Mouse (Mus musculus) urinary bladder, postnatal 4 days (tissue): ENCODE data around the gene Cebpg.

Experiments
- DNase-seq, 2 experiments: peaks; one replicate each; pipeline ENCODE4 v3.0.0; 2021 to 2022; ENCODE audit warnings: low spot score in 2 of 2

The Cebpg gene

DNA sequence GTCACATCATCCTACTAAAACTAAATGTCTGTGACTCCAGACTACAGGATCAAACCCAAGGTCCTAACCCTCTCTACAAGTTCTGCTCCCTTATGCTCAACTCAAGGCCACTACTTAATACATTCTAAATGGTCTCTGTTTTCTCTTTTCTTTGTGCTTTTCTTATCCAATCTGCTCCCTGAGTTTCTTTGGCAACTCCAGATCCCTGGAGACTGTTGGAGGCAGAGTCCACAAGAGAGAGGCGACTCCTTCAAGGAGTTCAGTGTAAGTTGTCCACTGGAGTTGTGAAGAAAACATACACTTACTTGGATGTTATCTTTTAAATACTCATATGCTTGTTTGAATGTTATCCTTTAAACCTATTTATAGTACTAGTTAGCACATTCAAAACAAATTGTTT is 2.1 kb downstream of the Cebpg start:
- no peak for DNase-seq

DNA sequence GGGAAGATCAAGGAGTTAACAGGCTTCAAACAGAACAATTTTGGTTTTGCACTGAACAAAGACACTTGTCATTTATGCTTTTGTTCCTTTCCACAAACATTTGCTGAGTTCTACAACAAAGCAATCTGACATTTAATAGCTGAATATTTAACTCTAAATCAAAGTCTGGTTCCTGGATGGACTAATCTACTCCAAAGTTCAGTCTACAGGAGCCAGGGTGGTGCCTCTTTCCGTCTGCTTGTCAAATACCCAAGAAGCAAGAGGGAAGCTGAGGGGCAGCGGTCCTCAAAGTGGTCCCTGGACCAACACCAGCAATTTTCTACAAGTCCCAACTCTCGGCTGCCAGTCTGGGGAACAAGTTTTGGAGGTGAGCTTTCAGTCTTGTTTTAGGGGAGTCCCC is 3.2 kb downstream of the Cebpg start:
- DNase-seq: no peak

DNA sequence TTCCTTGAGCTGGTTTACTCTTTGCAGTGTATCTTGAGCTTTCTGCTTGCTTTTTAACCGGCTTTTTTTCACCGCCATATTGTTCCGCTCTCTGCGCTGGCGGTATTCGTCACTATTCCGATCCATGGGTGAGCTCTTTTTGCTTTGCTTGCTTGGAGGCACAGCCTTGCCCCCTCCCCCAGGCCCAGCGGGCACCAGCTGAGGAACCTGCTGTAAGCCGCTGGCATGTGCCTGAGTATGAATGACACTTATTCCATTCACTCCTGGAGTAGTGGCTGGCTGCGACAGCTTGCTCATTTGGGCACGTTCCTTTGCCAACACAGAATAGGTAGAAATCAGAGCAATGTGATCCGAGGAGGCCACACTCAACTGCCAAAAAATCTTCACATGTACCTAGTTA is 5.8 kb downstream of the Cebpg start:
- no peak for DNase-seq

DNA sequence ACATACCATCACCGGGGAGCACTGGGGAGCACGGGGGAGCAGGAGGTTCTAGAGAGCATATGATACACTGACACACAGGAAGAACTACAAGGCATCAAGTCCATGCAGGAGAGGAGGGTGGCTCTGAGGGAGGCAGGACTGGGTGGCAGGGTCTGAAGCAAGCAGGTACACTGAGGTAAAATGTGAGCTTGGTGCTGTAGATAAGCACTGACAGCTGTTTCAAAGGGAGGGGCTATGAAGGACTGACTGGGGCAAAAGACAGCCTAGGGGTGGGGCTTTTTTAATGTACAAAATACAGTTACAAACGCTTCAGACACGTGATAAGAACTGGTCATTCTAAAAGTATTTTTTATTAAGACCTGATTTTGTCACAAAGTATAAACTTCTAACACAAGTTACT is 10.3 kb downstream of the Cebpg start:
- no peak for DNase-seq

GRCm38 (mm10) chr7:35044719-35045118 is 11.7 kb downstream of the Cebpg start:
- DNase-seq: no peak

DNA sequence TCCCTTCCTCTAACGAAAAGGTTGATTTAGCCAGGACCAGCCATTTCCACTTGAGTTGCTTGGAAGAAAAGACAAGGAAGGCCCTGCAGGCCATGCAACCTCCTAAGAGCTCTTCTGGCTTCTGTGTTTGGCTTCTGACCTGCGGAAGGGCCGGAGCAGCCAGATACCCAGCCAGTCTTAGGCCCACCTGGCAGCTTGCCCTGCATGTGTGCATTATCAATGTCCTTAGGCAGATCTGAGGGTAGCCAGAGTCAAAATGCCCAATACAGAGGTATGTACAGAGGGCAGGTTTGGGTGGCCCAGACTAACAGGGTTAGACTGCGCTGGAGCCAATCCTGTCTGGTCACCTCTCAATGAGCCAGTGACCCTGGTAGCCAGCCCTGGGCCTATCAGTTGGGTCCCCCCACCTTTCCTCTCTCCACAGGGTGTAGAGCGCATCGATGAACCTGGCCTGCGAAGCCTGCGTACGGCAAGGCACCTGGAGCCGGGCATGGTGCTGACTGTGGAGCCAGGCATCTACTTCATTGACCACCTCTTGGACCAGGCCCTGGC is 13.0 kb downstream of the Cebpg start:
- DNase-seq: peak in 1 of 2 experiments; percentile 15

DNA sequence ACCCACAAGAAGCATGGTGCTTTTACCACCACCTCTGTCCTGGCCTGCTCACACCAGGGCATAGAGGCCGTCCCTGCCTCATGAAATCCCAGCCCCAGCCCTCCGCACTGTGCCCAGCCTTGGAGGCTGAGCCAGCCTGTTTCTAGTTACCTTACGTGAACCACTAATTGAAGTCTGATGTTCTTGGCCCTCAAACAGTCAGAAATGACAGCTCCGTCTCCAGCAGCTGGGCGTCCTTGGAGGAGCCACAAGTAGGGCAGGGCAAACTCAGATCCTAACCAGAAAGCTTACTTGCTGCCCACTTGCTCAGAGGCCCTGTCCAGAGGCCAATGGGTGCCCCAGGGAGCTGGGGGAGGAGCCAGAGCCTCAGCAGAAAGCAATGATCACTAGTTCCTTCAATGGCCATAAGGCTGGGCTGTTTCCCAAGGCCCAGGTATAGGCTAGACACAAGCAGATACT is 13.6 kb downstream of the Cebpg start:
- DNase-seq: no peak

GRCm38 (mm10) chr7:35042209-35042554 is 14.2 kb downstream of the Cebpg start:
- DNase-seq: peak in 1 of 2 experiments; percentile 9

DNA sequence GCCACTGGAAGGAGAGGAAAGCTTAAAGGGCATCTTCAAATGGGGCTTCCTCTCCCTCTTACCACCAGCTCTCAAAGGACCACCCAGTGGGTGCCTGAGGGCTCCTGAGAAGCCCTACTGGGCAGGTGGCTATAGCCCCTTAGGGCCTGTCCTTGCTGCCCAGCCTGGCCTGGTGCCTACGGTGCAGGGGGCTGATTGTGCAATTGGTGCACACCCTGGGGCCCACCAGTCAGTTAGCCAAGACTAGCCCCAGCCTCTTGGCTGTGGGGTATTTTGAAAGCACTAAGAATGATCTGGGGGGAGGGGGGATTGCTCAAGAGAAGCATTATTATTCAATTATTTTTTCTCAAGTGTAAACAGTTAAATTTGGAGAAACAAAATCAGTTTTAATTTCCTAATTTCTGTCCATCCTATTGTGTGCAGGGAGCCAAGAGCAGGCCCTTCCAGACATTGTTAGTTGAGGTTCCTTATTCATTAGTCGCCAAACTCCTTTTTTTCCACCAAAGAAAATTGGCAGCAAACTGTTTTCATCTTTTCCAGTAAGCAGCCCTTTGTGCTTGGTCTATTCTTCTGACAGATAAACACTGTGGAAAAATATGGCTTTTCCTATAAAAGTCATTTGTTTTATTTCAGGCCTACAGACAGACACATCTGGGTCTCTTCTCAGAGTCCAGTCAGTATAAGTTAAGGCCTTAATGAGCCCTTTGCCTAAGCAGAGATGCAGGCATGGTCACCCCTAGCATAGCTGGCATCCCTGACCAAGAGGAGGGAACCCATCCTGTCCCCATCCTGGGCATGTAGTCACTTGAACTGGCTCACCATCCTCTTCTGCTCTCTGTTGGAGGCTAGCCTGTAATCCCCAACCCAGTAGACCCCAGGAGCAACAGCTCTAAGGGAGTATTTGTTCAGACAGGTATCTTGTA is 14.8 kb downstream of the Cebpg start:
- peak in 1 of 2 experiments; percentile 23 for DNase-seq

DNA sequence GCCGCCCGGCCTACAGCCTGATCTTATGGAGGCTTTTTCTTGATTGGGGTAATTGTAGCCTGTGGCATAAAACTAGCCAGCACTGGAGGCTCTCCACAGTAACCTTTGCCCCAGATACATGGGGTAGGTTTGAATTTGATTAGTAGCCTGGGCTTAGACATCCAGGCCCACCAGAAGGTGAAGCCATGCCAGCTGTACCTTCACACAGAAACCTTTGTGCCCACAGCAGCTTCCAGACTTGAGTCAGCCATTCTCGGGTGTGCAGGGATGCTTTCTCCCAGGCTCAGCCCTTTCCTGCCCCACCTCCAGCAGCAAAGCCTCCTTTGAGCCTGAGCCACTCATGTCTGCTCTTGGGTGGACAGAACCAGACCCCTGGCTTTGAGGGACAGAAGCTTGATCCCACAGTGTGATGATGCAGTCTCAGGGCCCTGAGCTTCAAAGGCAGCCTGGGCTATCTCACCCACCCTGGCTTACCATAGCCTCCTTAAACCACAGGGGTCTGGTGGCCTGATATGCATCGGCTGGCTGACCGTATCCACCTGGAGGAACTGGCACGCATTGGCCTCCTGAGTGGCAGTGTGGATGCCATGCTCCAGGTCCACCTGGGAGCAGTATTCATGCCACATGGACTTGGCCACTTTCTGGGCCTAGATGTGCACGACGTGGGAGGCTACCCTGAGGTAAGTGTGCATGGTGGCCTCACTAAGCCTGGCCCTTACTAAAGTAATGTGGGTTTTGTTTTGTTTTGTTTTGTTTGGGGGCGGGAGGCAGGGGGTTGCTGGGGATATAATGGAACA is 16.0 kb downstream of the Cebpg start:
- peak in 1 of 2 experiments; percentile 15 for DNase-seq

GRCm38 (mm10) chr7:35037408-35037807 is 19.0 kb downstream of the Cebpg start:
- no peak for DNase-seq

- DNase-seq: peak in 1 of 2 experiments; percentile 68
These were observed 20.1 kb downstream of the Cebpg start for GRCm38 (mm10) chr7:35036266-35036731.

DNA sequence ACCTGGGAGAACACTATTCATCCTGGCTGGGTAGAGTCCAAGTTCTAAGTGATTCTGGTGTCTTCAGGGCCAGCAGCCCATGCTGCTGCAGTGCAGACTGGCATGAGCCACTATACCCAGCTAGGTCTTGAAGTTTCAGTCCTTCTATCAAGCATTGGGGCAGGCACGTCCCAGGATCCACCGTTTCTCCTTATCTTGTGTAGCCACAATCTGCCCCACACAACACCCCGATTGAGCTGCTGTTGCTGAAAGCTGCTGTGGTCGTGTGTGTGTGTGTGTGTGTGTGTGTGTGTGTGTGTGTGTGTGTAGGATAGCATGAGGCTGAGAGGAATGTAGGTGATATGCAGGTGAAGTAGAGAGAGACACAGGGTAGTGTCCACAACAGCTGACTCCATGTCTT is 20.8 kb downstream of the Cebpg start:
- no peak for DNase-seq

- DNase-seq: no peak
These were observed 21.2 kb downstream of the Cebpg start for GRCm38 (mm10) chr7:35035141-35035553.

DNA sequence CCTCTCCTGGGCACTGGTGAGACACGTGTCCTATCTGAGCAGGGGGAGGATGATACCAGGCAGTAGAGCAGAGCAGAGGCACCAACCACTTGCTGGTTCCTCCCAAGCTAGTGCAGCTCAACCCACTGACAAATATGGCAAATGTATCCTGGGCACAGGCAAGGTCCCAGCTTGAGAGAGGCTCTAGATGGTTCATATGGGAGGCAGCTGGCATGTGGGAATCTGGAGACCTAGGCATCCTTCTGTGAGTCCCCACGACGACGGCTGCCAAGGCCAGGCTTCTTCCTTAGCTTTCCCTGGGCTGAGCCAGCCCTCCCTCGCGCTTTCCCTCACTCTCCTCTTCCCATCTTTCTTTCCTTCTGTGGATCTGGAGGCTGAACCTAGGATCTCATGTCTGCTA is 25.8 kb downstream of the Cebpg start:
- no peak for DNase-seq

DNA sequence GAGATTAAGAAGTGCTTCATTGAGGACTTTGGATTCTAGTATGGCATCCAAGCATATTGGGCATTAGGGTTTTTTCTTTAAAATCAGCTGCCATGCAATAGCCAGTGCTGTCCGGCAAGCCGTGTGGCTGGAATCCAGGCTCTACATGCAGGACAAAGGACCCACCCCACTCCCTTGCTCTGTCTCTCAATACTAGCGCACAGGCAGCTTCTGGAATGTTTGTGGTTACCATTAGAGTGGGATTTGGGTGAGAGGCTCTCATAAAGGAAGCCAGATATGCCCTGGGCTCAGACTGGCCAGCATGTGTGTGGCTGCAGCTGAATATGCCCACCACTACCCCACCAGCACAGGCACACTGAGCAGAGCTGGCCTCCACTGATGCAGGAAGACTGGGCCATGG is 26.7 kb downstream of the Cebpg start:
- DNase-seq: no peak

DNA sequence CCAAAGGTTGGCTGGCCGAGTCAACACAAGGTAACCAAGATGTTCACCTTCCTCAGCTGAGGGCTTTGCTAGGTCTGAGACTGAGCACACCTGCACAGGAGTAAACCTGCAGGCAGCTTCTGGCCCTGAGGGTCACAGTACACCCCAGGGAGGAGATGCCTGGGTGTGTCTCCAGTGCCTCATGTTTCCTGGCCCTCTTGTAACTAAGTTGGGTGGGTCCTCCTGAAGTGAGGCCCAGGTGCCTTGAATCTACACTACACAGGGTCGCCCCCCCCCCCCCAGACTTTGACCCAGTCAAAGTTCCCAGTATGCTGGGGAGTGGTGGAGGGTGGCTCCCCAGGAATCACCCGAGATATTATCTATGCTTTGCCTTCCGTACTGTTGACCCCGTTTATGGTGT is 27.1 kb downstream of the Cebpg start:
- DNase-seq: no peak

DNA sequence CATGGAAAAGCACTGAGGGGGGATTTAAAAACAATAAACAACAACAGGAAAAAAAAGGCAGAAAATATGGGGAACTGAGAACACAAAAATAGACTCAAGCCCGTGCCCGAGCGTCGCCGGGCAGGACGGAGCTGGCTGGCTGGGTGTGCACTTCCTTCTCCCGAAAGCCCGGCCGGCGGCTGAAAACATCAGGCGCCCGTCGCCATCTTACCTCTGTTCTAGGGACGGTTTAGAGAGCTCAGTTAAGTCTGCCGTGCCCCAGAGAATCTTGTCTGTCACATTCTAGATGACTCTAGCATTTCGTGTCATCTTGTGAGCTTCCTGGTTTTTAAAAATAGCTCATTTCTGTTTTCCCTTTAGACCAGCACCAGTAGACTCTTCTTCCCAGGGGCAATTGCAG is 27.8 kb downstream of the Cebpg start:
- no peak for DNase-seq

DNA sequence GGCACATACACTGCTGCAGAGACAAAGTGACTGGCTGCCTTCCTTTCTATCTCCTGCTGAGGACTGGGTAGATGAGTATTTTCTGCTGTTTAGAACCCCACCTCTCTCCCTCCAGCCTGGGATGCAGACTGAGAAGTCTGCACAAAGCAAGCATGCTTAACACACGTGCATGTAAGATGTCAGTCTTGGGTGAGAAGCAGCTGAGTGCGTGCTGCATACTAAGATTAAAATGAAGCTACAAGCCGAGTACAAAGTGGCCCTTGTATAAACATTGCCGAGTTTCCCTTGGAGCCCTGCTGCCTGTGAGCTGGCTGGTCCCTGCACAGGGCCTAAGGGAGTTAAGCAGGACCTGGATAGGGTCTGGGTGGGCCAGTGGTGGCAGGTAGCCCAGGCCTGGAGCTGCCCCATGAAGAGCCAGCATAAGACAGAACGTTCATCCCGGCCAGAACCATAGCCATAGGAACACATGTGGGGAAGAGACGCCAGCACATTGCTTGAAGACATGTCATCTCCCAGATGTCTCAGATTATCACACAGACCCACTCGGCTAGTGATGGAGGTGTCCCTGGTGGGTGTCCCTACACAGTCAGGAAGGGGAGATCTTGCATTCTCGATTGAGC is 28.5 kb downstream of the Cebpg start:
- no peak for DNase-seq

- no peak for DNase-seq
These were observed 29.5 kb downstream of the Cebpg start for GRCm38 (mm10) chr7:35026838-35027291.

- DNase-seq: no peak
These were observed 30.1 kb downstream of the Cebpg start for GRCm38 (mm10) chr7:35026276-35026630.
